Mouse (Mus musculus): ENCODE results near the gene Atp6v1e2. TPM values are rescaled to one million over a fixed set of nuclear protein-coding genes. Genes with fewer than 3 reads are reported as not detected.

Gene Atp6v1e2
- total and polyA plus RNA-seq, 3 experiments: not detected

GRCm38 (mm10) chr17:86926836-86927235 is 20.9 kb downstream of the Atp6v1e2 start:
- H3K27me3 ChIP-seq (replicated peaks): no peaks in the 10 kb centered on the region
- H3K9me3 ChIP-seq (replicated peaks; ENCODE audit: low read length): peaks cover 4% of the 10 kb centered on the region
- no peak for DNase-seq (ENCODE audit: extremely low read depth)
- no peaks in the 10 kb centered on the region for H3K79me2 ChIP-seq (replicated peaks; ENCODE audit: control insufficient read depth, extremely low read depth, insufficient read depth, poor library complexity, severe bottlenecking)
- H3K27ac ChIP-seq (ENCODE audit: insufficient read depth, low read depth): no peak overlapping the region
- in situ Hi-C loops (cut with MboI; ENCODE audit: low pct_ligation_motif_present, low pct_unique_long_range_greater_than_20kb, low sequenced_read_pairs) (no loop called here), dilution Hi-C loops (cut with MboI; ENCODE audit: extremely low pct_ligation_motif_present, extremely low pct_unique_long_range_greater_than_20kb, low sequenced_read_pairs) (no loop called here)
- H3K36me3 ChIP-seq (replicated peaks in 1 of 2; ENCODE audit: control insufficient read depth in 1 of 2, insufficient read depth in 1 of 2, low read length in 1 of 2): no peaks in the 10 kb centered on the region
- H3K4me2 ChIP-seq (ENCODE audit: insufficient read depth, low read depth, poor library complexity, severe bottlenecking): no peak overlapping the region
- TF ChIP-seq CHD2 (IDR thresholded peaks at IDR 0.05; ENCODE audit: low read length) (no peak), ELF1 (IDR thresholded peaks at IDR 0.05; ENCODE audit: low read depth, low read length) (no peak), TCF12 (IDR thresholded peaks at IDR 0.05; ENCODE audit: low read depth, low read length) (no peak), HCFC1 (IDR thresholded peaks at IDR 0.05; ENCODE audit: low read depth, low read length) (no peak), BHLHE40 (IDR thresholded peaks at IDR 0.05; ENCODE audit: low read depth, low read length) (no peak), MAZ (IDR thresholded peaks at IDR 0.05; ENCODE audit: low read depth, low read length) (no peak), RAD21 (IDR thresholded peaks at IDR 0.05; ENCODE audit: low read depth, low read length) (no peak), USF2 (conservative IDR thresholded peaks at IDR 0.05; ENCODE audit: low read depth, low read length) (no peak), RCOR1 (conservative IDR thresholded peaks at IDR 0.05; ENCODE audit: low read depth, low read length) (no peak), TBP (conservative IDR thresholded peaks at IDR 0.05; ENCODE audit: low read depth, low read length) (no peak), JUND (conservative IDR thresholded peaks at IDR 0.05; ENCODE audit: low read depth, low read length) (no peak), UBTF (IDR thresholded peaks at IDR 0.05; ENCODE audit: low read depth, low read length) (no peak), ETS1 (conservative IDR thresholded peaks at IDR 0.05; ENCODE audit: low read depth, low read length) (no peak), SIN3A (IDR thresholded peaks at IDR 0.05; ENCODE audit: low read length) (no peak), USF1 (IDR thresholded peaks at IDR 0.05; ENCODE audit: low read depth, low read length) (no peak), IRF4 (IDR thresholded peaks at IDR 0.05; ENCODE audit: low read depth, low read length) (no peak), JUN (IDR thresholded peaks at IDR 0.05; ENCODE audit: insufficient read depth, low read depth, low read length) (no peak), SMC3 (IDR thresholded peaks at IDR 0.05; ENCODE audit: low read depth, low read length) (no peak), NELFE (IDR thresholded peaks at IDR 0.05; ENCODE audit: low read depth, low read length) (no peak)
- H3K4me1 ChIP-seq (ENCODE audit: control insufficient read depth in 1 of 2, insufficient read depth in 2 of 2): peaks cover 0 to 3% of the 10 kb centered on the region in 2 experiments; a peak in 1 of 4 replicates
- no peak overlapping the region for H3K9ac ChIP-seq (ENCODE audit: insufficient read depth, low read depth)
- H3K4me3 ChIP-seq (replicated peaks in 1 of 3; ENCODE audit: low read depth in 2 of 3, low read length in 2 of 3, poor library complexity in 1 of 3): no peak overlapping the region

- DNase-seq (ENCODE audit: extremely low read depth): no peak
- Histone ChIP-seq H3K9ac (ENCODE audit: insufficient read depth, low read depth) (no peak overlapping the region), H3K4me3 (replicated peaks in 1 of 3; ENCODE audit: low read depth in 2 of 3, low read length in 2 of 3, poor library complexity in 1 of 3) (no peak overlapping the region), H3K36me3 (replicated peaks in 1 of 2; ENCODE audit: control insufficient read depth in 1 of 2, insufficient read depth in 1 of 2, low read length in 1 of 2) (no peaks in the 10 kb centered on the region), H3K9me3 (replicated peaks; ENCODE audit: low read length) (peaks cover 4% of the 10 kb centered on the region), H3K27me3 (replicated peaks) (no peaks in the 10 kb centered on the region), H3K27ac (ENCODE audit: insufficient read depth, low read depth) (no peak overlapping the region), H3K4me1 (ENCODE audit: control insufficient read depth in 1 of 2, insufficient read depth in 2 of 2) (peaks cover 0 to 3% of the 10 kb centered on the region in 2 experiments; a peak in 1 of 4 replicates), H3K4me2 (ENCODE audit: insufficient read depth, low read depth, poor library complexity, severe bottlenecking) (no peak overlapping the region), H3K79me2 (replicated peaks; ENCODE audit: control insufficient read depth, extremely low read depth, insufficient read depth, poor library complexity, severe bottlenecking) (no peaks in the 10 kb centered on the region)
- dilution Hi-C loops (cut with MboI; ENCODE audit: extremely low pct_ligation_motif_present, extremely low pct_unique_long_range_greater_than_20kb, low sequenced_read_pairs) (no loop called here), in situ Hi-C loops (cut with MboI; ENCODE audit: low pct_ligation_motif_present, low pct_unique_long_range_greater_than_20kb, low sequenced_read_pairs) (loop anchor here (25.0 kb wide), 1 partner anchor 638 kb away; no protein-coding TSS in a partner anchor)
- TF ChIP-seq CHD1 (IDR thresholded peaks at IDR 0.05; ENCODE audit: low read depth, low read length): no peak
- TF ChIP-seq CHD2 (IDR thresholded peaks at IDR 0.05; ENCODE audit: low read length): no peak
- TF ChIP-seq CTCF (conservative IDR thresholded peaks at IDR 0.05 in 1 of 2, IDR thresholded peaks at IDR 0.05 in 1 of 2; ENCODE audit: low read depth in 2 of 2, low read length in 2 of 2): no peak
- TF ChIP-seq POLR2A (IDR thresholded peaks at IDR 0.05; ENCODE audit: low read depth, low read length): no peak
- no peak for TF ChIP-seq SIN3A (IDR thresholded peaks at IDR 0.05; ENCODE audit: low read length)
- no peak for TF ChIP-seq ZMIZ1 (IDR thresholded peaks at IDR 0.05; ENCODE audit: low read depth, low read length)
- no peak for TF ChIP-seq ZC3H11A (IDR thresholded peaks at IDR 0.05; ENCODE audit: low read depth, low read length)
- TF ChIP-seq KAT2A (IDR thresholded peaks at IDR 0.05; ENCODE audit: insufficient replicate concordance, low read length): no peak
- no peak for TF ChIP-seq USF1 (IDR thresholded peaks at IDR 0.05; ENCODE audit: low read depth, low read length)
- TF ChIP-seq UBTF (IDR thresholded peaks at IDR 0.05; ENCODE audit: low read depth, low read length): no peak
- no peak for TF ChIP-seq NRF1 (IDR thresholded peaks at IDR 0.05; ENCODE audit: low read depth, low read length)
- TF ChIP-seq EP300 (IDR thresholded peaks at IDR 0.05; ENCODE audit: low read length): no peak
- TF ChIP-seq ZNF384 (IDR thresholded peaks at IDR 0.05; ENCODE audit: low read depth, low read length): no peak
- TF ChIP-seq NELFE (IDR thresholded peaks at IDR 0.05; ENCODE audit: low read depth, low read length): no peak
These were observed 23.0 kb downstream of the Atp6v1e2 start for GRCm38 (mm10) chr17:86924679-86925078.
